Mouse (Mus musculus): Measurements from ENCODE around the gene Tas2r118. TPM values are rescaled to one million over a fixed set of nuclear protein-coding genes. Genes with fewer than 3 reads are reported as not detected.

Tas2r118 gene
- polyA plus RNA-seq, 1 experiment from 2014 or later = not detected

DNA sequence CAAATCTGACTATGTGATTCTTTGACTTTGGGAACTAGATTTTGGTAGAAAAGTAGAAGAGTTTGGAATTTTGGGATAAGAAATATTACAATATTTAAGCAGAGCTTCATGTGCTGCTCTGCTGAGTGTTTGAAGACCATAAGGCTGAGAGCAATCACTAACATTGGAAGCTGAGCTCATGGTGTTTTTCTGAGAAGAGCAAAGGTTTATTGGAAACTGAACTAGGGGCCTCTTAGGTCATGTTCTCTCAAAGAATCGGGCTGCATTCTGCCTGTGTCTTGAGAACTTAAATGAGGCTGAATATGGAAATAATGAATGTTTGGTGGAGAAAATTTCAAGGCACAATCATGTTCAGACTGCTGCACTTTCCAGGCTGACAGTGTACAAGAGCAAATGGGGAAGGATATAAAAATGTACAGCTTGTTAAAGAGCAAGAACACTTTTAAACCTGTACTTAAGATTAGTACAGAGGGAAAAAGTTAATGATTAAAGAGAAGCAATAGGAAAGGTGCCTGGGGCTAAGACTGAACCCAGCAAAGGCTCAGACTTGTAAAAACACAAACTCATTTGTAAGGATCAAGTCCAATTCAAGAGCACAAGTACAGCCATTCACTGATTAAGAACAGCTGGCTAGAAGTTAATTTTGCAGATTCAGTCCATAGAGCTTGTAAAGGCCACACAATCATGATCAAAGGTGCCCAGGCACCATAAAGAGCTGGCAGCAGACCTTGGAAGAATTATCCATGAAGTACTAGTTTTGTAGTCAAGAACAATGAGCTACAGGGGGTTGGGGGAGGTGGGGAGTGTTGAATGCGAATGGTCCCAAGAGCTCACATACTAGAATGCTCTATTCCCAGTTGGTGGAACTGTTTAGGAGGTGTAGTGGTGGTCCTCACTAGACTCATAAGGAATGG is 31.0 kb downstream of the Tas2r118 start:
- no peak overlapping the region for H3K27ac ChIP-seq (replicated peaks; ENCODE audit: low read depth, low read length)
- no peak overlapping the region for H3K9ac ChIP-seq (replicated peaks; ENCODE audit: low read length)
- no peak overlapping the region for H3K4me3 ChIP-seq (replicated peaks; ENCODE audit: low read depth, low read length)
- H3K36me3 ChIP-seq (ENCODE audit: control insufficient read depth, insufficient read depth, low read length) = no peaks in the 10 kb centered on the region
- WGBS = 71% methylated on average over 2 of the region's 2 CpGs
- peaks cover 7% of the 10 kb centered on the region; the same call in 1 of the 2 replicates for H3K4me1 ChIP-seq (ENCODE audit: control insufficient read depth, insufficient read depth, low read length)
- no peak for DNase-seq
- no peak overlapping the region for H3K4me2 ChIP-seq (ENCODE audit: low read length)
- H3K9me3 ChIP-seq (ENCODE audit: control insufficient read depth, low read length) = no peaks in the 10 kb centered on the region
- H3K27me3 ChIP-seq (ENCODE audit: control insufficient read depth, insufficient read depth, low read length) = no peaks in the 10 kb centered on the region
- ATAC-seq (ENCODE audit: low FRiP score, low TSS enrichment) = no peak

- H3K27me3 ChIP-seq (ENCODE audit: control insufficient read depth, insufficient read depth, low read length) = no peaks in the 10 kb centered on the region
- DNase-seq = peak; percentile 53
- 21% methylated on average over 4 of the region's 4 CpGs for WGBS
- H3K4me2 ChIP-seq (ENCODE audit: low read length) = no peak overlapping the region
- no peak overlapping the region for H3K27ac ChIP-seq (replicated peaks; ENCODE audit: low read depth, low read length)
- H3K4me1 ChIP-seq (ENCODE audit: control insufficient read depth, insufficient read depth, low read length) = peaks cover 7% of the 10 kb centered on the region; the same call in 1 of the 2 replicates
- H3K36me3 ChIP-seq (ENCODE audit: control insufficient read depth, insufficient read depth, low read length) = no peaks in the 10 kb centered on the region
- H3K9me3 ChIP-seq (ENCODE audit: control insufficient read depth, low read length) = no peaks in the 10 kb centered on the region
- ATAC-seq (ENCODE audit: low FRiP score, low TSS enrichment) = no peak
- no peak overlapping the region for H3K4me3 ChIP-seq (replicated peaks; ENCODE audit: low read depth, low read length)
- H3K9ac ChIP-seq (replicated peaks; ENCODE audit: low read length) = no peak overlapping the region
Observed at GRCm38 (mm10) chr6:23936414-23936813, 33.4 kb downstream of the Tas2r118 start.

DNA sequence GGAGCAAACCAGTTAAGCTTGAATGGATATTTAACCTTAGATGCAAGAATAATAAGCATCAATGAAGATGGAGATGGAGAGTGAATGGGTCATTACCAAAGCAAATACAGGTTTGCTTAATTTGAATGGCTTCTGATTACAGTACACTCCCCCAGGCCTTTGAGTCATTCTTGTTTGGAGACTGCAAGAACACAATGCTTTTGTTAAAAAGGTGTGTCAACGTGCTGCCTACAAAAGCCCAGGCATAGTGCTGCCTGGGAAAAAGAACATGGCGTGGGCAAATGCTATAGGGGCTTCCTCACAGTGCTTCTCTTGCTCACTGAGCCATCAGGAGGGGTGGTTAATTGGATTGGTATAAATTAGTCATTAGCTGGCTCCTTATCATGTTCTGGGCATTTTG is 46.1 kb downstream of the Tas2r118 start:
- WGBS = 55% methylated on average over 2 of the region's 2 CpGs
- no peaks in the 10 kb centered on the region for H3K36me3 ChIP-seq (ENCODE audit: control insufficient read depth, insufficient read depth, low read length)
- DNase-seq (no peak), ATAC-seq (ENCODE audit: low FRiP score, low TSS enrichment) (no peak)
- H3K9me3 ChIP-seq (ENCODE audit: control insufficient read depth, low read length) = no peaks in the 10 kb centered on the region
- H3K27ac ChIP-seq (replicated peaks; ENCODE audit: low read depth, low read length) = no peak overlapping the region
- H3K4me3 ChIP-seq (replicated peaks; ENCODE audit: low read depth, low read length) = no peak overlapping the region
- no peaks in the 10 kb centered on the region for H3K4me1 ChIP-seq (ENCODE audit: control insufficient read depth, insufficient read depth, low read length)
- no peak overlapping the region for H3K9ac ChIP-seq (replicated peaks; ENCODE audit: low read length)
- no peak overlapping the region for H3K4me2 ChIP-seq (ENCODE audit: low read length)
- no peaks in the 10 kb centered on the region for H3K27me3 ChIP-seq (ENCODE audit: control insufficient read depth, insufficient read depth, low read length)

Other genes starting within 250 kb of the Tas2r118 start
- 9.5 and 10.1 TPM in 2 replicates for gene Cadps2, start 130.6 kb downstream of the Tas2r118 start, polyA plus RNA-seq (2014; fragmentation: Nextera tagmentation; extraction: Ambion mirVana)
- 0.19 and 0.24 TPM in 2 replicates for gene Slc13a1, start 198.0 kb upstream of the Tas2r118 start, polyA plus RNA-seq (2014; fragmentation: Nextera tagmentation; extraction: Ambion mirVana)

Measured in midbrain, embryonic 14.5 days (tissue).